Mouse (Mus musculus) common myeloid progenitor, adult 5-6 weeks (primary cell): ENCODE results near the gene Naaladl1. TPM values are rescaled to one million over a fixed set of nuclear protein-coding genes. Genes with fewer than 3 reads are reported as not detected.

ENCODE experiments used
- total RNA-seq: library from RNA; stranded (forward); fragments of 200-1000, 187-1606 nt; gene quantifications from 2 replicates; pipeline ENCODE4 v1.2.3, GENCODE M21; 2017

The Naaladl1 gene
- total RNA-seq, 1 experiment from 2014 or later: not detected

Other genes starting within 250 kb of the Naaladl1 start
- gene Frmd8, start 230.5 kb upstream of the Naaladl1 start, total RNA-seq: 21.1 and 26.8 TPM in 2 replicates
- gene Slc25a45, start 228.0 kb upstream of the Naaladl1 start, total RNA-seq: 34.0 and 41.0 TPM in 2 replicates
- gene Tigd3, start 211.6 kb upstream of the Naaladl1 start, total RNA-seq: 0.34 and 2.8 TPM in 2 replicates
- 87.4 and 131 TPM in 2 replicates for gene Dpf2, start 192.8 kb upstream of the Naaladl1 start, total RNA-seq
- gene Cdc42ep2, start 181.0 kb upstream of the Naaladl1 start, total RNA-seq: not detected in 2 replicates
- gene Pola2, start 141.6 kb upstream of the Naaladl1 start, total RNA-seq: 61.2 and 63.5 TPM in 2 replicates
- gene Slc22a20, start 119.6 kb upstream of the Naaladl1 start, total RNA-seq: not detected in 2 replicates
- 29.9 and 37.2 TPM in 2 replicates for gene Capn1, start 89.9 kb upstream of the Naaladl1 start, total RNA-seq
- gene Syvn1, start 59.2 kb upstream of the Naaladl1 start, total RNA-seq: 5.9 and 6.5 TPM in 2 replicates
- 25.8 and 35.8 TPM in 2 replicates for gene Mrpl49, start 48.0 kb upstream of the Naaladl1 start, total RNA-seq
- gene Fau, start 47.9 kb upstream of the Naaladl1 start, total RNA-seq: 1,809 and 1,850 TPM in 2 replicates
- gene Znhit2, start 44.6 kb upstream of the Naaladl1 start, total RNA-seq: 10.3 and 11.6 TPM in 2 replicates
- gene Tm7sf2, start 37.4 kb upstream of the Naaladl1 start, total RNA-seq: 4.9 and 5.9 TPM in 2 replicates
- gene Vps51, start 28.6 kb upstream of the Naaladl1 start, total RNA-seq: 43.1 and 54.1 TPM in 2 replicates
- gene Tmem262, start 25.7 kb upstream of the Naaladl1 start, total RNA-seq: not detected in 2 replicates
- not detected in 2 replicates for gene Gm28374, start 23.5 kb upstream of the Naaladl1 start, total RNA-seq
- gene Zfpl1, start 20.8 kb upstream of the Naaladl1 start, total RNA-seq: 25.2 and 34.0 TPM in 2 replicates
- gene Cdca5, start 20.8 kb upstream of the Naaladl1 start, total RNA-seq: 25.8 and 26.2 TPM in 2 replicates
- gene AC131692.1, start 11.4 kb upstream of the Naaladl1 start, total RNA-seq: 0.46 TPM in 1 of 2 replicates, not detected in the other
- gene Sac3d1, start 12.9 kb downstream of the Naaladl1 start, total RNA-seq: 4.9 and 8.2 TPM in 2 replicates
- 11.3 and 17.0 TPM in 2 replicates for gene Snx15, start 22.5 kb downstream of the Naaladl1 start, total RNA-seq
- gene Batf2, start 35.2 kb downstream of the Naaladl1 start, total RNA-seq: 0.44 and 0.78 TPM in 2 replicates
- gene Arl2, start 35.8 kb downstream of the Naaladl1 start, total RNA-seq: 27.6 and 36.5 TPM in 2 replicates
- not detected in 2 replicates for gene Majin, start 78.6 kb downstream of the Naaladl1 start, total RNA-seq
- gene Gpha2, start 120.6 kb downstream of the Naaladl1 start, total RNA-seq: 0.14 TPM in 1 of 2 replicates, not detected in the other
- gene Ppp2r5b, start 130.1 kb downstream of the Naaladl1 start, total RNA-seq: 2.6 and 4.2 TPM in 2 replicates
- gene Atg2a, start 135.9 kb downstream of the Naaladl1 start, total RNA-seq: 10.7 and 12.6 TPM in 2 replicates
- 15.6 and 16.8 TPM in 2 replicates for gene Ehd1, start 170.9 kb downstream of the Naaladl1 start, total RNA-seq
- gene Cdc42bpg, start 200.7 kb downstream of the Naaladl1 start, total RNA-seq: 2.6 and 2.9 TPM in 2 replicates
- gene Men1, start 229.2 kb downstream of the Naaladl1 start, total RNA-seq: 19.2 and 30.8 TPM in 2 replicates
- 18.7 and 46.1 TPM in 2 replicates for gene Map4k2, start 235.4 kb downstream of the Naaladl1 start, total RNA-seq